Mouse (Mus musculus): ENCODE measurements around the gene Wdcp.
A peak's percentile ranks its signal among the peaks of the same experiment; 100 is the strongest.
"Not testable (repeated sequence)": the region's sequence is repeated elsewhere in the genome, so short reads cannot be mapped to it uniquely, and the experiment has no call there.

Wdcp gene

DNA sequence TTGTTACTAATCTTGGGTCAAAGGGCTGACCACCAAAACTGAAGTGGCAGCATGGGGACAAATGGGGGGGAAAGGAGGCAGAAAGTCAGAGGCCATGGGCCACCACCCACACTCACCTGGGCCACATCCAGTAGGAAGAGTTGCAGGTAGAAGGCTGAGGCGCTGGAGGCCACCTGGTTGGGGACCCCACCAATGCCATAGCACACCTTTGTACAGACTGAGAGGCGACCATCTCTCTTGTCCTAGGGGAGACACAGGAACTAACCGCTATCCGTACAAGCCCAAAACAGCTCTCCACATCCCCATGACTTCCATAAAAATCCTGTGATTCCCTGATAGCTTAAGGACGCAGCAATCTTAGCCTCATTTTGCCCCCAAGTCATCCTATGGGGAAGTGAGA, 28.2 kb downstream of the Wdcp start:
- no peak for DNase-seq (ENCODE audit: low spot score)

DNA sequence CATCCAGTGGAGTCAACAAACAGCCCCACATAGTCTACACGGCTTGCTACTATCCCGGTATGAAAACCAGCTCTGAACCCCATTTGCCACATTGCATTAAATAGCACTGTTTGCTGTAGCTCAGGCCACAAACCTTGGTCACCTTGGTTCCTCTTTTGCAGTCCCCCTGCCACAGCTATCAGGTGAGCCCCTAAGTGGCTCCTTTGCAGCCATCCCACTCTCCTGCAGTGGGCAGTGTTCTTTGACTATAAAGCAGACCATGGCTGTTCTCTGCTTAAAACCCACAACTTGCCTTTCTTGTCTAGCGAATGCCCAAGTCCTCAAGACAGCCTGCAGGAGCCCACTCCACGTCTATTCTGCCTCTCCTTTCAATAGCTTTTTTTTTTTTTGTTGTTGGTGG, 29.2 kb downstream of the Wdcp start:
- no peak for DNase-seq (ENCODE audit: low spot score)

DNA sequence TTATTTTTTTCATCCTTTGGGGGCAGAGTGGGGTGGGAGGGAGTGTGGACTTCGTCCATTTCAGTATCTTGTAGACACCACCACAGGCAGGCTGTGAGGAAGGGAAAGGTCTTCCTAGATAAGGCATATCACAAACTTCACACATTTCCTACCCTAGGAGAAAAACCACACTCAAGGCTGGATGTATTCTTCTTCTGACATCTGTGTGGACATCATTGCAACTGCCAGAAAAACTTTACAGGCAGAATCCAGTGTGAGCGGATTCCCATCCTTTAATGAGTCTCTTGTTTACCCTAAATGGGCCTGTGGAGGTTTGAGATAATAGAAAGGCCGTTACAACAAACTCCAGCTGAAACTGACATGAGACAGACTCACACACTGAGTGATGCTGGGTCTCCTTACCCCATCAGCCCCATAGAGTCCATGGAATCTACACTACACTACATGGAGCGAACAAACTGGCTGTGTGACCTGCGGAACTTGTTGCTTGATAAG, 29.9 kb downstream of the Wdcp start:
- DNase-seq (ENCODE audit: low spot score), result no peak

DNA sequence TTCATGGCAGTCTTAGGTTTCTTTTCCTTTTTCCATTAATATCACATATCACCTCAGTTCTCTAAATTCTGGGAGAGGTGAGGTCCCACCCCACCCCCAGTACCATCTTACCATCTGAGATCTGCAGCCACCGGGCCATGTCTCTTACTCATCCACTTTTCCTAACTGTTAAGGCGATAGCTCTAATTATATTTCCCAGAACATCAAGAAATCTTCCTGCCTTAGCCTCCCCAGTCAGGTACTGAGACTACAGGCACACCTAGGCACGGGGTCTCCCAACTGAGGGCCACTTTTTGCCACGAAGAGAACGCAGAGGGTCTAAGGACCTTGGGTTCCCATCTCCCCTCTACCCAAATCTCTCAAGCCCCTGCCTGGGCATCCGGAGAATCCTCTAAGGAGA, 30.4 kb downstream of the Wdcp start:
- DNase-seq (ENCODE audit: low spot score), result no peak

DNA sequence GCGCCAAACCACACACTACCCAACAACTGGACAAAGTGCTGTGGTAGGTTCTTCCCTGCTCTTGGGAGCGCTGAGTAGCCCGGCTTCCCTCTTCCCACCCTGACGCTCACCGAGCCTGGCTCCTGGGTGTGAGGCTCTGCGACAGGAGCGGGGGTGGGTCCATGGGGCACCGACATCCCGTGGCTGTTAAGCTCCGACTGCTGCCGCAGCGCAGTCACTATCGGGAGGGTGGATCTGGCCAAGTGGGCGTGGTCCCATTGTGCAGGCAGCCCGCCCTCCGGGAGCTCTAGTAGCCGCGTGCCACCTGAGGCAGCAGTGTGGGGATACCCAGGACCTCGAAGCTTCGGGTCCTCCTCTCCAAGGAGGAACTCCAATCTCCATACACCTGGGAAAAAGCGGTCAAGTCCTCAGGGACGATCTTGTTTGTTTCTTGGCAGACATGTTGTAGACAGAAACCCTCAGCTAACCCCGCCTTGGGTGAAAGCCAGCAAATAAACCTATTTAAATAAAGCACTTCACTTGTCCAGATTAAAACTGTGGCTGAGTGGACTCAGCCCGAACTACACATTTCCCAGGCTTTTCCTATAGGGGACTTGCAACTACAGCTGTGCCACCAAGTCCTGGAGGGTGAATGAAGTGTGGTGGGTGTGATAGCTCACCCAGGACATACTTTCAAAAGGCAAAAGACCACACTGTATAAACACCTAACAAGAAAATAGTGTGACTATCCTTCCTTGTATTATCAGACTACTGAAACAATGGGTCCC, 31.2 kb downstream of the Wdcp start, which contains the start of gene Mfsd2b:
Mfsd2b (minus strand) TSS at position 199 of the 767 bp plus-strand sequence.
- peak; percentile 11 for DNase-seq (ENCODE audit: low spot score)

DNA sequence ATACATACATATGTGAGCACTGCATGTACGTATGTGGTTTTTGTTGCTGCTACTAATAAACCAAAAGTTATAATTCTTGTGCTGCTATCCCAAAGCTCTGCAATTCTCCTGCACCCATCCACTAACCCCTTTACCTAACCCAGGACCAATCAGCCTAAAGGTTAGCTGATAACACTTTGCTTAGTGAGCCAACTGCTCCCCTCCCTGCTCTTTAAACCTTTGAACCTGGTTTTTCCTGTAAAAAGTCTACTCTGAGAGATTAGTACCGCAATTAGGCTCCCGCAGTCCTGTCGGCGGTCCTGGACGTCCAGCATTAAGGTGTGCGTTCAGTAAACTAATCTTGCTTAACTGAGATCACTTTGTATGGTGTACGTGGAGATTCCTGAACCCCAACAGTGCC, 32.5 kb downstream of the Wdcp start:
- DNase-seq (ENCODE audit: low spot score), result no peak

DNA sequence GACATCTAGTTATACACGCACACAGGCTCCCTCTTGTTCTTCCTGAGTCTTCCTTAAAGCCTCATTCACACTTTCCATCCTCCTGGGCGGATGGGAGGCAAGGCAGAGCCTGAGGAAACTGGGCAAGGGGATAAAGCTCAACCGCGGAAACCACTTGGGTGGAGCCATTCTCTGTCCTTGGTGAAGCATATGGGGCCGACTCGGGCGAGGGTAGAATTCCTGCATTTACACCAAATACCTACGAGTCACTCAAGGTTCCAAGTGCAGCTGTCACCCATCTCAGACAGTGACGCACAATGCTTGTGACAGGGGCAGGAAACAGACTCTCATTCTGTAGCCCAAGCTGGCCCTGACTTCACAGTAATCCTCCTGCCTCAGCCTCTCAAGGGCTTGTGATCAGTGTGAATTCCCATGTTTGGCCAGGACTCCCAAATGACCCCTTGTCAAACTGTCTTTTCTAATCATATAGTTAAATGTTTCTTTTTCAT, 35.2 kb downstream of the Wdcp start:
- DNase-seq (ENCODE audit: low spot score), result no peak

DNA sequence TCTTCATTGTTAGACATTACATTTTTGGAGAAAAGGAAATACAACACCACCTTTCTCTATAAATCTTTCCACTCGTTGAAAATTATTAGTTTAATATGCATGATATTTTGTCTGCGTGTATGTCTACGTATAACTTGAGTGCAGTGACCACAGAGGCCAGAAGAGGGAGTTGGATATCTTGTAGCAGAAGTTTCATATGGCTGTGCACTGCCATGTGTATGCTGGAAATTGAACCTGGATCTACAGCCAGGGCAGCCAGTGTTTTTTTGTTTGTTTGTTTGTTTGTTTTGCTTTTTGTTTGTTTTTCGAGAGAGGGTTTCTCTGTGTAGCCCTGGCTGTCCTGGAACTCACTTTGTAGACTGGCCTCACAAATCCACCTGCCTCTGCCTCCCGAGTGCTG, 35.9 kb downstream of the Wdcp start:
- no peak for DNase-seq (ENCODE audit: low spot score)

DNA sequence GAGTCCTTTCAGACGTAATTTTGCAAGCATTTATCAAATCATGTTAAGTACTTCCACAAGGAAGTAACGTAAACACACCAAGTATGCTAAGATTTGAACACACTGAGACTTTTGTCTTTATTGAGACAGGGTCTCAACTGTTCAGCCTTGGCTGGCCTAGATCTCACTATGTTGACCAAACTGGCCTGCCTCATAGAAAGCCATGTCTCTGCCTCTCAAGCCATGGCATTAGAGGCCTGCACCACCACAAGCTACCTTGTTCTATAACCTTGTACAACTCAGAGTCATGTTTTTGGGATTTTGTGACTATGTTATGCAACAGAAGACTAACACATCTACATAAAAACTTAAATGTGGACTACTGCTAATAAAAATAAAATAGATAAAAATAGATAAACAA, 39.0 kb downstream of the Wdcp start:
- no peak for DNase-seq (ENCODE audit: low spot score)

DNA sequence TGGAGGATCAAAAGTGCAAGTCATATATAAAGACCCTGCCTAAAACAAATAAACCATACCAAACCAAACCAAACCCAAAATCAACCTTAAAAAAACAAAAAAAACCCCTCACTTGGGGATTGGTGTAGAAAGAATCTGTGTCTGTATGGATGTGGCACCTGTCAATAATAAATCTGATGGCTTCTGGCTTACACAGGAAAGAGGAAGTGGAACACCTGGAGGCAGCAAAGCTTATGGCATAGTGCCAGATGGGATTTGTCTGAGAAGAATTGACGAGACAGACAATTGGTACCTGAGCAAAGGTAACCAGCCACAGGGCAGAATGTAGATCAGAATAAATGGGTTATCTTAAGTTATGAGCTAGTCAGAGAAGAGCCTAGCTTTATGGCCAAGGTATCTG, 42.0 kb downstream of the Wdcp start:
- DNase-seq (ENCODE audit: low spot score), result no peak

DNA sequence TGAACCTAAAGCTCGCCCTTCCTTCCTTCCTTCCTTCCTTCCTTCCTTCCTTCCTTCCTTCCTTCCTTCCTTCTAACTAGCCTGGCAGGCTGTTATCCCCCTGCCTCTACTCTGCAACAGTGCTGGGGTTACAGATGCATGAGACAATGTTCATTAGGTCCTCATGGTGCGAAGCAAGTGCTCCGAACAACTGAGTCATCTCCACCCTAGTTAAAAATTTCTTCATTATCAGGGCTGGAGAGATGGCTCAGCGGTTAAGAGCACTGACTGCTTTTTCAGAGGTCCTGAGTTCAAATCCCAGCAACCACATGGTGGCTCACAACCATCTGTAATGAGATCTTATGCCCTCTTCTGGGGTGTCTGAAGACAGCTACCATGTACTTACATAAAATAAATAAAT, 43.5 kb downstream of the Wdcp start:
- not testable (repeated sequence) for DNase-seq (ENCODE audit: low spot score)

DNA sequence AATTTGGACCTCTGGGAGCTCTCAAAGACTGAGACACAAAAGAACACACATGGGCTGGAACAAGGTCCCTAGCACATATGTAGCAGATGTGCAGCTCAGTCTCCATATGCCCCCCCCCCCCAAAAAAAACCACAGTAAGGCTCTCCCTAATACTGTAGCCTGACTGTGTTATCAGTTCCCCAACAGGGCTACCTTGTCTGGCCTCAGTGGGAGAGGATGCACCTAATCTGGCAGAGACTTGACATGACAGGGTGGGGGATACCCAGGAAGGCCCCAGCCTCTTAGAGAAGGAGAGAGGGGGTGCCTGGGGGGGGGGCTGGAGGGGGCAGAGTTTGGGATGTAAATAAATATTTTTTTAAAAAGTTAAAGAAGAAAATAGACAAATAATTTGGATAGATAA, 45.6 kb downstream of the Wdcp start:
- DNase-seq (ENCODE audit: low spot score), result no peak

DNA sequence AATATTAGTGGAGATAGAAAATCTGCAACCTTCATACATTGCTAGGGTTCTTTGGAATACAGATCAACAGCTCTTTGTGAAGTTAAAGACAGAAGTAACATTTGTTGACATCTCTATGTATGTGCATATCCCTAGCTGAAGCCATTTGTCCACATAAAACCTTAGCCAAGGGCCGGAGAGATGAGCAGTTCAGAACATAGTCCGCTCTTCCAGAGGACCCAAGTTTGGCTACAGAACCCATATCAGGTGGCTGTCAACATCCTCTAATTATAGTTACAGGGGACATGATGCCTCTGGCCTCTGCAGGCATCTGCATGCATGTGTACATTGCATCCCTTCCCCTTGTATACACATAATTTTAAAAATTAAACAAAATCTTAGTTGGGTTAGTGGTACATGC, 46.1 kb downstream of the Wdcp start:
- DNase-seq (ENCODE audit: low spot score), result no peak

DNA sequence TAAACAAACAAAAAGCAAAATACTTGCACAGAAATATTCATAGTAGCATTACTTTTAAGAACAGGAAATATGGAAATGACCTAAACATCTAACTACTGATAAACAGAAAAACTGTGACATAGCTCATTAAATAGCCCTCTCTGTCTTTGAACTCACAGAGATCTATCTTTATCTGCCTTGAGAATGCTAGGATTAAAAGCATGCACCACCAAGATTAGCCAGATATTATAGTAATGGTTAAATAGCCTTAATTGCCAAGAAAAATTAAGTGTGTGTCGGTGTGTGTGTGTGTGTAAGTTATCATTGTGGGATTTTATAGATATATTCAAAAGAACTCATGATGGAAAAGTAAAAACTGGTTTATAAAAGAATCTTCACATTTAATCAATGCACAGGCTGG, 46.8 kb downstream of the Wdcp start:
- no peak for DNase-seq (ENCODE audit: low spot score)

DNA sequence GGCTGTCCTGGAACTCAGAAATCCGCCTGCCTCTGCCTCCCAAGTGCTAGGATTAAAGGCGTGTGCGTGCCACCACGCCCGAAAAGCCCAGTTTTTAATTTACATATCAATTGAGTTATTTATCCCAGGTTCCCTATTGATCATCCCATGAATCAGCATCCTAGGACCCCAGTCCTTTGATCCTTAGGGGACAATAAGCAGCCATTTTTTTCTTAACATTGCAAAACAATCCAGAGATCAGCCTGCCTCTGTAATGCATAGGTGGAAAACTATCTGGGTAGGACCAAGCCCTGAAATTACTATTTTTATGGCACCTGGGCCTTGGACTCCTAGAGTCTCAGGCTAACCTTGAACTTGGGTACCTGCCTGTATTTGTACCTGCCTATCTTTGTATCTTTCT, 54.9 kb downstream of the Wdcp start:
- no peak for DNase-seq (ENCODE audit: low spot score)

DNA sequence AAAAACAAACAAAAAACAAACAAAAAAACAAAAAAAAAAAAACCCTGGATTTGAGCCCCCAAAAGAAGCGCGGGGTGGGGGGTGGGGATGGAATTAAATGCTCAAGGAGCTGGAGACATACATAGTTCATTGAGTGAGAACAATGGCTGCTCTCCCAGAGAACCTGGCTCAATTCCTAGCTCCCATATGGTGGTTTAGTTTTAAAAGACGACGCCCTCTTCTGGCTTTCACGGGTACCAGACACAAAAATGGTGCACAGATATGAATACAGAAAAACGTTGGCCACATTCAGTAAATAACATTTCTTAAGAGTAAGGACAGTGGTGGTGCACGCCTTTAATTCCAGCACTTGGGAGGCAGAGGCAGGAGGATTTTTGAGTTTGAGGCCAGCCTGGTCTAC, 62.8 kb downstream of the Wdcp start:
- no peak for DNase-seq (ENCODE audit: low spot score)

DNA sequence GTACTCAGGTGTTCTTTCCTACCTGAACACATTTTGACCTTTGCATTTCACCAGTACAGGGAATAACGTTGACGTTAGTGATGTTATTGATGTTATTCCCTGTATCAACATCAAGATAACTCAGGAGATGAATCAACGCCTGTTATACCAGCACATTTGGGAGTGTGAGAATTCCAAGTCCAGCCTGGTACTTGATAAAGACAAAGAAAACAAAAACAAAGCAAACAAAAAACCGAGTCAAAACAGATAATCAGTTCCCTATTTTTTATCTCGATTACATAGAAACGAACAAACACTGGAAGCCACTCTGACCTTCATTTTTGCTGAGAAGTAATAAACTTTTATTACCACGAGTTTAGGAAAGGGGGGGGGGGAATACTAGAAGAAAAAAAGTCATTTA, 63.4 kb downstream of the Wdcp start:
- DNase-seq (ENCODE audit: low spot score), result no peak

DNA sequence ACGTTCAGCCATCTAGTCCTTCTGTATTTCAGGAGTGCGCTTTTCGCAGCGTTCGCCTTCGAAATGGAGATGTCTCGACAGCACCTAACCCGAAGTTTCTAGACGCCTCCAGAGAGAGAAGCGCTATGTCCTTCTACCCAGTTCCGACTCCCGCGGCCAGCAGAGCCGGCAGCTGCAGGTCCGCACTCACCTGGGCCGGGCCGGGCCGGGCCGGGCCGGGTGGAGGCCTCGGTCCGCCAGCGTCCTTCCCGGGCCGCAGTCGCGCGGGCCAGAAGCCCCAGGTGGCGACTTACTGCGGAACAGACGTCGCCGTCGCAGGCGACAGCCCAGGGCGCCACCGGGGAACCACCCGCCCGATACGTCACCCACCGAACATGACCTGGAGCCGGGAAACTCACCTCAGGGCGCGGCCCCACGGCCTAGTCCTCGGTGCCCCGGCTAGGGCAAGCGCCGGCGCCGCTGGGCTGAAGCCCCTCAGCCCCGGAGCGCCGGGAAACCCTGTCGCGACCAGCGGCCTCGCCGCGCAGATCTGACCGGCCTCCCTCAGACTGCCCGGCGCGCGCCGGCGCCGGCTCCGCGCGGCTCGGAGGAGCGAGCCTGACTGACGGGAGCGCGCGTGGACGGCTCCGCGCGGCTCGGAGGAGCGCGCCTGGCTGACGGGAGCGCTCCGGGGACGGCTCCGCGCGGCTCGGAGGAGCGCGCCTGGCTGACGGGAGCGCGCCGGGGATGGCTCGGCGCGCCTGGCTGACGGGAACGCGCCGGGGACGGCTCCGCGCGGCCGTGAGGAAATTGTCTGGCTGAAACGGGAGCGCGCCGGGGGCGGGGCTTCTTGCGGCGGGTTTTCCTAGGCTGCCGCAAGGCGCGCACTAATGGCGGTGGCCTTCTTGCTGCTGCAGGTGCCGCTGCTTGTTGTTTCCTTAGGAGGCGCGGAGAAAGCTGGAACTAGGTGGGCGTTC, 64.1 kb downstream of the Wdcp start, which contains the start of gene Ubxn2a:
Ubxn2a (minus strand) TSS at position 755 of the 956 bp plus-strand sequence.
- DNase-seq (ENCODE audit: low spot score), result peak; percentile 89

DNA sequence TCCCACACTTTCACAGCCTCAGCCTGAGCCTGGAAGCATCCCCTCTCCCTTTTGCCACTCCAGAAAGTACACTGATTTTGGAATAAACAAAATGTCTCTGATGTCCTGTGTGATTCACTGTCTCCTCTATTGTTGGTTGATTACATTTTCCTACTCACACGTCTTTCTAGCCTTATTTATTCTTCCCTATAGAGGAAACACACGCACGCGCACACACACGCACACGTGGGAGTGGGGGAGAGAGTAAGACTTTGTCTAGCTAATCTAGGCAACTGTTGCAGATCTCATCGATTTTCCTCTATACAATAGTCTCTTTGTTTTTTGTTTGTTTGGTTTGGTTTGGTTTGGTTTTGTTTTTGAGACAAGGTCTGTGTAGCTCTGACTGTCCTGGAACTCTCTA, 65.3 kb downstream of the Wdcp start:
- DNase-seq (ENCODE audit: low spot score), result no peak
